Mouse (Mus musculus) hindbrain, postnatal 0 days (tissue): ENCODE results near the gene Adam17. TPM values are rescaled to one million over a fixed set of nuclear protein-coding genes. Genes with fewer than 3 reads are reported as not detected.

Experiments used
- ATAC-seq: fragments of 200-750 bp; cut with Nextera tagmentation; 2 replicates; pipeline ENCODE4 v1.8.0; 2017; ENCODE audit warnings: mild to moderate bottlenecking, moderate TSS enrichment, moderate library complexity
- DNase-seq: peaks from one replicate; pipeline ENCODE4 v3.0.0-alpha.2; 2015; ENCODE audit warnings: low spot score
- H3K27ac ChIP-seq: fragments of 300-500 bp; sonication (generic); 2 replicates; pipeline ENCODE4 v1.5.1; 2014; ENCODE audit warnings: mild to moderate bottlenecking
- H3K27me3 ChIP-seq: fragments of 300-500 bp; sonication (generic); 2 replicates; pipeline ENCODE4 v1.6.1; 2014; ENCODE audit warnings: low read length, mixed read lengths; ENCODE audit not compliant: insufficient read depth
- H3K36me3 ChIP-seq: fragments of 300-500 bp; sonication (generic); 2 replicates; pipeline ENCODE4 v1.6.1; 2014; ENCODE audit warnings: low read length, mixed read lengths; ENCODE audit not compliant: insufficient read depth
- H3K4me1 ChIP-seq: fragments of 300-500 bp; sonication (generic); 2 replicates; pipeline ENCODE4 v1.6.1; 2014; ENCODE audit warnings: antibody characterized with exemption, low read length, mixed read lengths; ENCODE audit not compliant: insufficient read depth
- H3K4me2 ChIP-seq: fragments of 300-500 bp; sonication (generic); 2 replicates; pipeline ENCODE4 v1.6.1; 2014; ENCODE audit warnings: low read depth, mild to moderate bottlenecking, low read length, moderate library complexity, mixed read lengths
- H3K4me3 ChIP-seq: fragments of 300-500 bp; sonication (generic); 2 replicates; pipeline ENCODE4 v1.5.1; 2014; ENCODE audit warnings: low read length
- H3K9ac ChIP-seq: fragments of 300-500 bp; sonication (generic); replicated peaks from 2 replicates; pipeline ENCODE4 v1.6.1; 2014; ENCODE audit warnings: mild to moderate bottlenecking, low read length, moderate library complexity, mixed read lengths
- H3K9me3 ChIP-seq: fragments of 300-500 bp; sonication (generic); 2 replicates; pipeline ENCODE4 v1.6.1; 2016; ENCODE audit warnings: low read length, mixed read lengths
- CTCF ChIP-seq: IDR thresholded peaks from 2 replicates; pipeline ENCODE4 v1.5.1; 2016; ENCODE audit warnings: antibody characterized with exemption, control low read depth, low read depth
- WGBS: fragments of 180-500 bp; shearing (Covaris S2); extraction: QIAGEN DNeasy Blood & Tissue Kit; methylation state at CpG from one replicate; pipeline ENCODE4 v1.1.7; 2014; 5-methylcytosine and 5-hydroxymethylcytosine counted together
- polyA plus RNA-seq: library from polyadenylated mRNA; unstranded; fragments of >200 nt; fragmentation: Nextera tagmentation; extraction: Ambion mirVana; gene quantifications from 2 replicates; pipeline ENCODE4 v1.2.1, GENCODE M21; 2015
- total RNA-seq: library from RNA; depleted of rRNA; stranded (reverse); fragments of >200 nt; gene quantifications from 2 replicates; pipeline ENCODE4 v1.2.3, GENCODE M21; 2014

Adam17 gene
- total and polyA plus RNA-seq, 2 experiments from 2014 or later, result 13.9 to 18.9 TPM

- 2% methylated on average over 56 of the region's 59 CpGs for WGBS
- H3K4me2 ChIP-seq, result peak within 1 kb of the TSS; percentile 71
- ATAC-seq, result peak; percentile 88
- DNase-seq, result peak; percentile 83
- H3K36me3 ChIP-seq, result peaks cover 24% of the 10 kb centered on the region
- H3K9ac ChIP-seq, result peak within 1 kb of the TSS; percentile 53
- TF ChIP-seq CTCF, result no peak
- peak within 1 kb of the TSS; percentile 37; the same call in 1 of the 2 replicates for H3K27ac ChIP-seq
- H3K27me3 ChIP-seq, result no peaks in the 10 kb centered on the region
- H3K9me3 ChIP-seq, result no peaks in the 10 kb centered on the region
- H3K4me1 ChIP-seq, result no peaks in the 10 kb centered on the region
- H3K4me3 ChIP-seq, result peak within 1 kb of the TSS; percentile 58
These were observed 57.2 kb downstream of the Adam17 start, which contains the start of gene Iah1 for GRCm38 (mm10) chr12:21315923-21316868. Gene Iah1 (plus strand): TSS chr12:21316389.

GRCm38 (mm10) chr12:21312201-21312600 lies 61.2 kb downstream of the Adam17 start:
- Histone ChIP-seq H3K27ac (no peak overlapping the region), H3K36me3 (peaks cover 55% of the 10 kb centered on the region), H3K9me3 (no peaks in the 10 kb centered on the region), H3K4me3 (no peak overlapping the region), H3K4me1 (no peaks in the 10 kb centered on the region), H3K27me3 (no peaks in the 10 kb centered on the region), H3K9ac (no peak overlapping the region), H3K4me2 (no peak overlapping the region)
- DNase-seq (no peak), ATAC-seq (no peak)
- 89% methylated on average over 5 of the region's 5 CpGs for WGBS
- TF ChIP-seq CTCF, result no peak

- H3K9ac ChIP-seq, result no peak overlapping the region
- no peak overlapping the region for H3K27ac ChIP-seq
- 86% methylated on average over 4 of the region's 4 CpGs for WGBS
- peaks cover 67% of the 10 kb centered on the region for H3K36me3 ChIP-seq
- no peaks in the 10 kb centered on the region for H3K27me3 ChIP-seq
- DNase-seq, result no peak
- no peak for TF ChIP-seq CTCF
- H3K4me2 ChIP-seq, result no peak overlapping the region
- H3K9me3 ChIP-seq, result no peaks in the 10 kb centered on the region
- no peak for ATAC-seq
- H3K4me3 ChIP-seq, result no peak overlapping the region
- H3K4me1 ChIP-seq, result no peaks in the 10 kb centered on the region
These were observed 66.7 kb downstream of the Adam17 start for GRCm38 (mm10) chr12:21306721-21307120.

- no peak overlapping the region for H3K4me2 ChIP-seq
- ATAC-seq (no peak), DNase-seq (no peak)
- H3K27me3 ChIP-seq, result no peaks in the 10 kb centered on the region
- H3K36me3 ChIP-seq, result peaks cover 66% of the 10 kb centered on the region
- H3K4me3 ChIP-seq, result no peak overlapping the region
- no peak overlapping the region for H3K9ac ChIP-seq
- H3K9me3 ChIP-seq, result no peaks in the 10 kb centered on the region
- no peak overlapping the region for H3K27ac ChIP-seq
- TF ChIP-seq CTCF, result no peak
- 90% methylated on average over 4 of the region's 4 CpGs for WGBS
- no peaks in the 10 kb centered on the region for H3K4me1 ChIP-seq
These were observed 67.7 kb downstream of the Adam17 start for GRCm38 (mm10) chr12:21305741-21306140.

- Histone ChIP-seq H3K27ac (no peak overlapping the region), H3K4me1 (no peaks in the 10 kb centered on the region), H3K9ac (no peak overlapping the region), H3K4me3 (no peak overlapping the region), H3K36me3 (peaks cover 64% of the 10 kb centered on the region), H3K9me3 (no peaks in the 10 kb centered on the region), H3K27me3 (no peaks in the 10 kb centered on the region), H3K4me2 (no peak overlapping the region)
- TF ChIP-seq CTCF, result no peak
- ATAC-seq (no peak), DNase-seq (no peak)
- 83% methylated on average over 5 of the region's 5 CpGs for WGBS
These were observed 71.1 kb downstream of the Adam17 start for GRCm38 (mm10) chr12:21302361-21302783.

GRCm38 (mm10) chr12:21301932-21302331 lies 71.5 kb downstream of the Adam17 start:
- TF ChIP-seq CTCF, result no peak
- Histone ChIP-seq H3K4me2 (no peak overlapping the region), H3K4me3 (no peak overlapping the region), H3K4me1 (no peaks in the 10 kb centered on the region), H3K27me3 (no peaks in the 10 kb centered on the region), H3K27ac (no peak overlapping the region), H3K9ac (no peak overlapping the region), H3K36me3 (peaks cover 68% of the 10 kb centered on the region), H3K9me3 (no peaks in the 10 kb centered on the region)
- ATAC-seq (no peak), DNase-seq (no peak)
- 89% methylated on average over 8 of the region's 8 CpGs for WGBS

- no peak for DNase-seq
- no peak overlapping the region for H3K27ac ChIP-seq
- no peak overlapping the region for H3K9ac ChIP-seq
- TF ChIP-seq CTCF, result no peak
- no peaks in the 10 kb centered on the region for H3K27me3 ChIP-seq
- H3K36me3 ChIP-seq, result peaks cover 70% of the 10 kb centered on the region
- no peak for ATAC-seq
- H3K4me3 ChIP-seq, result no peak overlapping the region
- no peaks in the 10 kb centered on the region for H3K4me1 ChIP-seq
- WGBS, result 90% methylated on average over 7 of the region's 7 CpGs
- no peak overlapping the region for H3K4me2 ChIP-seq
- no peaks in the 10 kb centered on the region for H3K9me3 ChIP-seq
These were observed 72.1 kb downstream of the Adam17 start for GRCm38 (mm10) chr12:21301324-21301723.
